Mouse (Mus musculus) small intestine, adult 2 months (tissue): Measurements from ENCODE around the gene Dcun1d3. TPM values are rescaled to one million over a fixed set of nuclear protein-coding genes. Genes with fewer than 3 reads are reported as not detected.
A peak's percentile ranks its signal among the peaks of the same experiment; 100 is the strongest.

Source experiments
- H3K27ac ChIP-seq: fragments of 200-500 bp; 2 replicates; pipeline ENCODE4 v1.5.1; 2012; ENCODE audit warnings: low read depth, low read length, control low read depth, inconsistent platforms; ENCODE audit not compliant: insufficient read depth
- H3K27me3 ChIP-seq: fragments of 200-500 bp; 2 replicates; pipeline ENCODE4 v1.6.1; 2012; ENCODE audit warnings: mild to moderate bottlenecking, moderate library complexity, low read length, inconsistent platforms; ENCODE audit not compliant: control insufficient read depth, insufficient read depth
- H3K36me3 ChIP-seq: fragments of 200-500 bp; 2 replicates; pipeline ENCODE4 v1.6.1; 2012; ENCODE audit warnings: mild to moderate bottlenecking, low read length, control low read depth, inconsistent platforms; ENCODE audit not compliant: control insufficient read depth, insufficient read depth
- H3K4me1 ChIP-seq: fragments of 200-500 bp; 2 replicates; pipeline ENCODE4 v1.6.1; 2012; ENCODE audit warnings: low read length, inconsistent platforms, mixed read lengths; ENCODE audit not compliant: control insufficient read depth, insufficient read depth, insufficient read length
- H3K4me3 ChIP-seq: fragments of 200-500 bp; 2 replicates; pipeline ENCODE4 v1.5.1; 2012; ENCODE audit warnings: low read depth, mild to moderate bottlenecking, control low read depth, inconsistent platforms, low read length, moderate library complexity
- CTCF ChIP-seq: fragments of 200-500 bp; IDR thresholded peaks from 2 replicates; pipeline ENCODE4 v1.5.1; 2012; ENCODE audit warnings: low read depth, mild to moderate bottlenecking, control low read depth, inconsistent platforms, low read length, moderate library complexity, mixed read lengths; ENCODE audit not compliant: insufficient replicate concordance, insufficient read length; ENCODE audit errors: extremely low read depth
- POLR2A ChIP-seq: fragments of 200-500 bp; IDR thresholded peaks from 2 replicates; pipeline ENCODE4 v1.6.1; 2012; ENCODE audit warnings: low read depth, mild to moderate bottlenecking, control low read depth, inconsistent platforms, low read length, moderate library complexity
- WGBS: fragments of 180-500 bp; shearing (Covaris S2); methylation state at CpG from one replicate; pipeline ENCODE4 v1.1.7; 2018; 5-methylcytosine and 5-hydroxymethylcytosine counted together
- polyA plus RNA-seq: library from polyadenylated mRNA; depleted of rRNA; stranded (reverse); fragments of >200 nt; gene quantifications from 2 replicates; pipeline ENCODE4 v1.2.3, GENCODE M21; 2012

Dcun1d3 gene
- polyA plus RNA-seq, 1 experiment: 2.8 TPM

- 0 out of 2 replicates have a peak, but pooled peaks cover 5% of the 10 kb centered on the region for H3K36me3 ChIP-seq
- TF ChIP-seq CTCF (no peak), POLR2A (no peak)
- 71% methylated on average over 2 of the region's 2 CpGs for WGBS
These were observed 23.0 kb downstream of the Dcun1d3 start for GRCm38 (mm10) chr7:119873050-119873449.

GRCm38 (mm10) chr7:119872204-119872603 is 23.9 kb downstream of the Dcun1d3 start:
- Histone ChIP-seq H3K36me3 (0 out of 2 replicates have a peak, but pooled peaks cover 7% of the 10 kb centered on the region), H3K27me3 (no peaks in the 10 kb centered on the region; the same call in 1 of the 2 replicates), H3K4me3 (no peak overlapping the region), H3K27ac (no peak overlapping the region), H3K4me1 (no peaks in the 10 kb centered on the region)
- TF ChIP-seq POLR2A: no peak
- no peak for TF ChIP-seq CTCF
- WGBS: 84% methylated on average over 4 of the region's 4 CpGs

More at GRCm38 (mm10) chr7:119873050-119873449, 23.0 kb downstream of the Dcun1d3 start:
- H3K4me1 ChIP-seq: no peaks in the 10 kb centered on the region
- no peaks in the 10 kb centered on the region; the same call in 1 of the 2 replicates for H3K27me3 ChIP-seq
- H3K4me3 ChIP-seq: no peak overlapping the region
- no peak overlapping the region for H3K27ac ChIP-seq

GRCm38 (mm10) chr7:119866136-119866535 is 30.0 kb downstream of the Dcun1d3 start:
- Histone ChIP-seq H3K4me3 (no peak overlapping the region), H3K4me1 (peaks cover 19% of the 10 kb centered on the region; the same call in 1 of the 2 replicates), H3K36me3 (0 out of 2 replicates have a peak, but pooled peaks cover 7% of the 10 kb centered on the region), H3K27me3 (no peaks in the 10 kb centered on the region), H3K27ac (no peak overlapping the region)
- TF ChIP-seq POLR2A (no peak), CTCF (no peak)
- 17% methylated on average over 1 of the region's 1 CpGs for WGBS

GRCm38 (mm10) chr7:119864500-119864899 is 31.6 kb downstream of the Dcun1d3 start:
- H3K27ac ChIP-seq: no peak overlapping the region
- H3K36me3 ChIP-seq: peaks cover 3% of the 10 kb centered on the region
- H3K4me1 ChIP-seq: peaks cover 31% of the 10 kb centered on the region; the same call in 1 of the 2 replicates
- WGBS: 24% methylated on average over 5 of the region's 5 CpGs
- no peak overlapping the region for H3K4me3 ChIP-seq
- H3K27me3 ChIP-seq: no peaks in the 10 kb centered on the region
- TF ChIP-seq CTCF (no peak), POLR2A (no peak)

- Histone ChIP-seq H3K27me3 (no peaks in the 10 kb centered on the region), H3K4me3 (no peak overlapping the region), H3K4me1 (peaks cover 32% of the 10 kb centered on the region; the same call in 1 of the 2 replicates), H3K36me3 (peaks cover 17% of the 10 kb centered on the region), H3K27ac (peak overlapping the region; percentile 81; the same call in 1 of the 2 replicates)
- TF ChIP-seq POLR2A (no peak), CTCF (no peak)
- 10% methylated on average over 1 of the region's 1 CpGs for WGBS
These were observed 33.9 kb downstream of the Dcun1d3 start for GRCm38 (mm10) chr7:119862167-119862566.

- Histone ChIP-seq H3K27ac (peak overlapping the region; percentile 81), H3K4me3 (no peak overlapping the region), H3K4me1 (peaks cover 32% of the 10 kb centered on the region; the same call in 1 of the 2 replicates), H3K36me3 (peaks cover 19% of the 10 kb centered on the region), H3K27me3 (no peaks in the 10 kb centered on the region)
- 41% methylated on average over 6 of the region's 6 CpGs for WGBS
- TF ChIP-seq POLR2A: no peak
- no peak for TF ChIP-seq CTCF
These were observed 34.6 kb downstream of the Dcun1d3 start for GRCm38 (mm10) chr7:119861335-119862091.

- H3K27ac ChIP-seq: peak overlapping the region; percentile 81
- no peak overlapping the region for H3K4me3 ChIP-seq
- H3K27me3 ChIP-seq: no peaks in the 10 kb centered on the region
- peaks cover 19% of the 10 kb centered on the region for H3K36me3 ChIP-seq
- TF ChIP-seq POLR2A (no peak), CTCF (no peak)
- H3K4me1 ChIP-seq: peaks cover 32% of the 10 kb centered on the region; the same call in 1 of the 2 replicates
These were observed 35.1 kb downstream of the Dcun1d3 start for GRCm38 (mm10) chr7:119860971-119861334.
